Comparison of ENCODE assay signal across 10 mouse cellular contexts in genomic region chr12:30142085-30142484, GRCm38 (mm10). TPM values are rescaled to one million over a fixed set of nuclear protein-coding genes. Genes with fewer than 3 reads are reported as not detected.
DNase-seq lines count a peak whose midpoint lies in the region; ATAC-seq and TF ChIP-seq lines count a peak whose summit lies in the region.
"Had no signal": no experiment of that assay in that cellular context is flagged by ENCODE, and none has a peak within 500 bp of the region (broad histone marks: within the 10 kb centered on the region; RNA-seq: fewer than 3 reads in every experiment).

No protein-coding gene starts in this region.

- H3K4me2 ChIP-seq in kidney, embryonic 15.5 days = no peak overlapping the region
- H3K4me2 ChIP-seq: midbrain, embryonic 12.5 days had no signal

- no peaks in the 10 kb centered on the region for H3K4me1 ChIP-seq in kidney, adult 2 months (ENCODE audit: control insufficient read depth, insufficient read depth, low read length)
- no peaks in the 10 kb centered on the region for H3K4me1 ChIP-seq in kidney, embryonic 15.5 days
- H3K4me1 ChIP-seq: midbrain, embryonic 12.5 days had no signal

- no peak for ATAC-seq in kidney, embryonic 15.5 days (replicated peaks; ENCODE audit: low FRiP score)
- ATAC-seq in cerebellum, adult (ENCODE audit: insufficient number of reproducible peaks, low FRiP score, low TSS enrichment) = no peak

- no peak overlapping the region for H3K4me3 ChIP-seq in kidney, adult 2 months (ENCODE audit: insufficient read depth, low read depth, low read length)
- no peak overlapping the region for H3K4me3 ChIP-seq in kidney, embryonic 15.5 days (replicated peaks)
- H3K4me3 ChIP-seq: midbrain, embryonic 12.5 days had no signal

- intact Hi-C loops in left cerebral cortex, postnatal 14 days (cut with DNase I) = no loop called here

- peak; percentile 27 for DNase-seq in kidney, adult 2 months
- DNase-seq in R1 (ENCODE audit: low read depth, low spot score) = peak; percentile 57
- peak; percentile 27 for DNase-seq in brain, embryonic 14.5 days (ENCODE audit: low read depth)
- DNase-seq in left cerebral cortex, postnatal 14 days (ENCODE audit: low spot score in 2 of 2) = peak; percentile 47 to 57
- no peak for DNase-seq in thymus, postnatal 14 days
- DNase-seq in urinary bladder, postnatal 25 days (ENCODE audit: low spot score) = no peak

- TF ChIP-seq POLR2A in kidney, adult 2 months (IDR thresholded peaks at IDR 0.05; ENCODE audit: low read depth, low read length) = no peak
- no peak for TF ChIP-seq POLR2A in brain, embryonic 14.5 days (IDR thresholded peaks at IDR 0.05; ENCODE audit: borderline replicate concordance, extremely low read depth, insufficient read depth, insufficient read length, poor library complexity, severe bottlenecking)

- no peak overlapping the region for H3K27ac ChIP-seq in kidney, adult 2 months (ENCODE audit: insufficient read depth, low read depth, low read length)
- H3K27ac ChIP-seq in kidney, embryonic 15.5 days = no peak overlapping the region
- H3K27ac ChIP-seq: midbrain, embryonic 12.5 days had no signal

- no peaks in the 10 kb centered on the region for H3K27me3 ChIP-seq in kidney, adult 2 months (replicated peaks; ENCODE audit: control insufficient read depth, insufficient read depth, low read length)
- no peaks in the 10 kb centered on the region for H3K27me3 ChIP-seq in kidney, embryonic 15.5 days
- H3K27me3 ChIP-seq: midbrain, embryonic 12.5 days had no signal

- TF ChIP-seq CTCF in kidney, adult 2 months (conservative IDR thresholded peaks at IDR 0.05; ENCODE audit: insufficient read depth, insufficient read length, low read depth, low read length) = peak; percentile 46
- no peak for TF ChIP-seq CTCF in brain, embryonic 14.5 days (IDR thresholded peaks at IDR 0.05; ENCODE audit: borderline replicate concordance, extremely low read depth, insufficient read depth, insufficient read length)

- no peak overlapping the region for H3K9ac ChIP-seq in kidney, embryonic 15.5 days
- H3K9ac ChIP-seq: midbrain, embryonic 12.5 days had no signal

- WGBS in kidney, adult 2 months = 69% methylated on average over 3 of the region's 3 CpGs
- WGBS in kidney, embryonic 15.5 days = 65% methylated on average over 3 of the region's 3 CpGs

- H3K9me3 ChIP-seq in kidney, embryonic 15.5 days (replicated peaks) = no peaks in the 10 kb centered on the region
- H3K9me3 ChIP-seq: midbrain, embryonic 12.5 days had no signal

- H3K36me3 ChIP-seq in kidney, adult 2 months (ENCODE audit: control insufficient read depth, insufficient read depth, low read length) = no peaks in the 10 kb centered on the region
- no peaks in the 10 kb centered on the region for H3K36me3 ChIP-seq in kidney, embryonic 15.5 days
- H3K36me3 ChIP-seq: midbrain, embryonic 12.5 days had no signal

RNA-seq across cellular contexts. Expression of gene Tpo, which starts 9.7 kb away (rescaled TPM):
- not detected in 2 replicates for polyA plus RNA-seq in kidney, adult 2 months (2012; rRNA removed)
- not detected in 2 replicates for polyA plus RNA-seq in kidney, embryonic 15.5 days (2015; fragmentation: Nextera tagmentation; extraction: Ambion mirVana)
- 0.19 and 0.26 TPM in 2 replicates for polyA plus RNA-seq in brain, embryonic 14.5 days (2012; rRNA removed)
- under 1 TPM; 0.11 to 0.20 TPM for total RNA-seq in left cerebral cortex, postnatal 14 days (2021)
- polyA plus RNA-seq: midbrain, embryonic 12.5 days; stomach, embryonic 16.5 days had no signal

Comparison
In these comparisons a context has a peak if more than half of its experiments do, and no peak if none do; other contexts are left out.
1. DNase-seq: peak in kidney, adult 2 months (single experiment), R1 (single experiment), brain, embryonic 14.5 days (single experiment) and left cerebral cortex, postnatal 14 days (2 of 2); none in thymus, postnatal 14 days (single experiment) and urinary bladder, postnatal 25 days (single experiment).